Mouse (Mus musculus): Measurements from ENCODE around the gene Clec2l. TPM values are rescaled to one million over a fixed set of nuclear protein-coding genes. Genes with fewer than 3 reads are reported as not detected.
"Not testable (repeated sequence)": the region's sequence is repeated elsewhere in the genome, so short reads cannot be mapped to it uniquely, and the experiment has no call there.

Clec2l gene
- total RNA-seq, 2 experiments from 2014 or later = 118 to 129 TPM

GRCm38 (mm10) chr6:38650263-38650937, 12.5 kb upstream of the Clec2l start:
- intact Hi-C loops (cut with DNase I) = loop anchor here (5.0 kb wide), 2 partner anchors 42 to 417 kb away; no protein-coding TSS in a partner anchor
- DNase-seq (ENCODE audit: low spot score in 2 of 2) = peak; percentile 77 to 84

- intact Hi-C loops (cut with DNase I) = no loop called here
- no peak for DNase-seq (ENCODE audit: low spot score in 2 of 2)
These were observed 1.2 kb upstream of the Clec2l start for GRCm38 (mm10) chr6:38661626-38662025.

GRCm38 (mm10) chr6:38669580-38669979, 6.7 kb downstream of the Clec2l start:
- DNase-seq (ENCODE audit: low spot score in 2 of 2) = no peak
- intact Hi-C loops (cut with DNase I) = no loop called here

GRCm38 (mm10) chr6:38670488-38670887, 7.6 kb downstream of the Clec2l start:
- intact Hi-C loops (cut with DNase I); DNase-seq (ENCODE audit: low spot score in 2 of 2): not testable (repeated sequence)

GRCm38 (mm10) chr6:38671270-38671669, 8.4 kb downstream of the Clec2l start:
- DNase-seq (ENCODE audit: low spot score in 2 of 2) = no peak

GRCm38 (mm10) chr6:38672011-38672410, 9.1 kb downstream of the Clec2l start:
- intact Hi-C loops (cut with DNase I) = no loop called here

More at GRCm38 (mm10) chr6:38671270-38671669, 8.4 kb downstream of the Clec2l start:
- intact Hi-C loops (cut with DNase I) = no loop called here

GRCm38 (mm10) chr6:38676217-38676616, 13.3 kb downstream of the Clec2l start:
- intact Hi-C loops (cut with DNase I) = no loop called here
- DNase-seq (ENCODE audit: low spot score in 2 of 2) = no peak

More at GRCm38 (mm10) chr6:38672011-38672410, 9.1 kb downstream of the Clec2l start:
- DNase-seq (ENCODE audit: low spot score in 2 of 2) = no peak

- intact Hi-C loops (cut with DNase I) = no loop called here
- DNase-seq (ENCODE audit: low spot score in 2 of 2) = no peak
These were observed 13.9 kb downstream of the Clec2l start for GRCm38 (mm10) chr6:38676723-38677122.

- intact Hi-C loops (cut with DNase I) = no loop called here
These were observed 14.8 kb downstream of the Clec2l start for GRCm38 (mm10) chr6:38677629-38678028.

GRCm38 (mm10) chr6:38682532-38682931, 19.7 kb downstream of the Clec2l start:
- intact Hi-C loops (cut with DNase I) = no loop called here
- DNase-seq (ENCODE audit: low spot score in 2 of 2) = no peak

More at GRCm38 (mm10) chr6:38677629-38678028, 14.8 kb downstream of the Clec2l start:
- no peak for DNase-seq (ENCODE audit: low spot score in 2 of 2)

- DNase-seq (ENCODE audit: low spot score in 2 of 2) = peak in 1 of 2 experiments; percentile 54
- intact Hi-C loops (cut with DNase I) = no loop called here
These were observed 24.3 kb downstream of the Clec2l start for GRCm38 (mm10) chr6:38687216-38687615.

GRCm38 (mm10) chr6:38688841-38689240, 26.0 kb downstream of the Clec2l start:
- peak in 1 of 2 experiments; percentile 62 for DNase-seq (ENCODE audit: low spot score in 2 of 2)
- intact Hi-C loops (cut with DNase I) = no loop called here

- DNase-seq (ENCODE audit: low spot score in 2 of 2) = no peak
- intact Hi-C loops (cut with DNase I) = loop anchor here (5.0 to 10.0 kb wide), 3 partner anchors 38 to 156 kb away; partner anchors contain the start of gene Fmc1
These were observed 27.7 kb downstream of the Clec2l start for GRCm38 (mm10) chr6:38690615-38691014.

- no peak for DNase-seq (ENCODE audit: low spot score in 2 of 2)
- intact Hi-C loops (cut with DNase I) = loop anchor here (5.0 to 10.0 kb wide), 3 partner anchors 39 to 156 kb away; partner anchors contain the start of gene Fmc1
These were observed 28.2 kb downstream of the Clec2l start for GRCm38 (mm10) chr6:38691052-38691451.

GRCm38 (mm10) chr6:38692556-38692955, 29.7 kb downstream of the Clec2l start:
- DNase-seq (ENCODE audit: low spot score in 2 of 2) = no peak
- intact Hi-C loops (cut with DNase I) = loop anchor here (5.0 to 10.0 kb wide), 3 partner anchors 40 to 158 kb away; partner anchors contain the start of gene Fmc1

GRCm38 (mm10) chr6:38695380-38696054, 32.6 kb downstream of the Clec2l start:
- peak; percentile 90 to 92 for DNase-seq (ENCODE audit: low spot score in 2 of 2)
- intact Hi-C loops (cut with DNase I) = loop anchor here (10.0 kb wide), 2 partner anchors 91 to 161 kb away; partner anchors contain the start of gene Fmc1

- DNase-seq (ENCODE audit: low spot score in 2 of 2) = peak; percentile 45 to 65
- intact Hi-C loops (cut with DNase I) = loop anchor here (10.0 kb wide), 2 partner anchors 92 to 162 kb away; partner anchors contain the start of gene Fmc1
These were observed 33.7 kb downstream of the Clec2l start for GRCm38 (mm10) chr6:38696570-38696969.

- no peak for DNase-seq (ENCODE audit: low spot score in 2 of 2)
These were observed 35.5 kb downstream of the Clec2l start for GRCm38 (mm10) chr6:38698233-38698889.

GRCm38 (mm10) chr6:38701421-38701820, 38.6 kb downstream of the Clec2l start:
- DNase-seq (ENCODE audit: low spot score in 2 of 2) = no peak
- intact Hi-C loops (cut with DNase I) = no loop called here

More at GRCm38 (mm10) chr6:38698233-38698889, 35.5 kb downstream of the Clec2l start:
- intact Hi-C loops (cut with DNase I) = loop anchor here (10.0 kb wide), 2 partner anchors 94 to 164 kb away; partner anchors contain the start of gene Fmc1

All from left cerebral cortex, postnatal 14 days (tissue).